Mouse (Mus musculus) brown adipose tissue, adult 24 weeks (tissue): ENCODE results near the gene Tmem150b. TPM values are rescaled to one million over a fixed set of nuclear protein-coding genes. Genes with fewer than 3 reads are reported as not detected.

Source experiments
- H3K27ac ChIP-seq: fragments of 200-500 bp; replicated peaks from 2 replicates; pipeline ENCODE4 v1.5.1; 2012; ENCODE audit warnings: low read depth, mild to moderate bottlenecking, low read length
- H3K4me1 ChIP-seq: fragments of 200-500 bp; 2 replicates; pipeline ENCODE4 v1.6.1; 2012; ENCODE audit warnings: low read length, mixed read lengths; ENCODE audit not compliant: control insufficient read depth, insufficient read depth, insufficient read length
- H3K4me3 ChIP-seq: fragments of 200-500 bp; 2 replicates; pipeline ENCODE4 v1.5.1; 2012; ENCODE audit warnings: low read depth, mild to moderate bottlenecking, low read length, moderate library complexity; ENCODE audit not compliant: insufficient read depth
- polyA plus RNA-seq: library from polyadenylated mRNA; stranded (reverse); fragments of >200 nt; gene quantifications from 2 replicates; pipeline ENCODE4 v1.2.4, GENCODE M21; 2012; ENCODE audit not compliant: missing spikeins, insufficient read depth, insufficient read length

The Tmem150b gene
- not detected in 2 replicates for polyA plus RNA-seq

GRCm38 (mm10) chr7:4725169-4725568 lies at the start of gene Tmem150b:
Gene Tmem150b, minus strand, starts transcription at chr7:4725249.
- Histone ChIP-seq H3K4me1 (no peaks in the 10 kb centered on the region), H3K27ac (peak within 1 kb of the TSS; percentile 55), H3K4me3 (peak within 1 kb of the TSS; percentile 12; the same call in 1 of the 2 replicates)

GRCm38 (mm10) chr7:4771202-4771601 lies 46.2 kb upstream of the Tmem150b start, which contains the start of gene Fam71e2:
Gene Fam71e2, minus strand, starts transcription at chr7:4771302.
- Histone ChIP-seq H3K27ac (no peak within 1 kb of the TSS), H3K4me1 (no peaks in the 10 kb centered on the region), H3K4me3 (no peak within 1 kb of the TSS)

- H3K4me3 ChIP-seq: no peak overlapping the region
- H3K27ac ChIP-seq: no peak overlapping the region
- no peaks in the 10 kb centered on the region for H3K4me1 ChIP-seq
Observed at GRCm38 (mm10) chr7:4764946-4765710, 40.1 kb upstream of the Tmem150b start.

GRCm38 (mm10) chr7:4759670-4760069 lies 34.6 kb upstream of the Tmem150b start:
- H3K4me3 ChIP-seq: no peak overlapping the region
- no peaks in the 10 kb centered on the region for H3K4me1 ChIP-seq
- no peak overlapping the region for H3K27ac ChIP-seq

- H3K4me1 ChIP-seq: peaks cover 6% of the 10 kb centered on the region; the same call in 1 of the 2 replicates
- no peak within 1 kb of the TSS for H3K27ac ChIP-seq
- H3K4me3 ChIP-seq: peak within 1 kb of the TSS; percentile 47
Observed at GRCm38 (mm10) chr7:4752821-4753570, 27.9 kb upstream of the Tmem150b start, which contains the start of gene Cox6b2. Gene Cox6b2, minus strand, starts transcription at chr7:4753094.

- H3K4me1 ChIP-seq: peaks cover 6% of the 10 kb centered on the region; the same call in 1 of the 2 replicates
- H3K27ac ChIP-seq: no peak overlapping the region
- peak overlapping the region; percentile 47 for H3K4me3 ChIP-seq
Observed at GRCm38 (mm10) chr7:4751971-4752820, 27.1 kb upstream of the Tmem150b start.

GRCm38 (mm10) chr7:4749169-4749568 lies 24.1 kb upstream of the Tmem150b start:
- Histone ChIP-seq H3K4me3 (no peak overlapping the region), H3K4me1 (peaks cover 6% of the 10 kb centered on the region; the same call in 1 of the 2 replicates), H3K27ac (no peak overlapping the region)

GRCm38 (mm10) chr7:4748321-4748720 lies 23.3 kb upstream of the Tmem150b start:
- H3K4me3 ChIP-seq: no peak overlapping the region

GRCm38 (mm10) chr7:4747156-4747899 lies 22.3 kb upstream of the Tmem150b start:
- no peak overlapping the region for H3K4me3 ChIP-seq
- H3K27ac ChIP-seq: no peak overlapping the region
- H3K4me1 ChIP-seq: peaks cover 6% of the 10 kb centered on the region; the same call in 1 of the 2 replicates

More at GRCm38 (mm10) chr7:4748321-4748720, 23.3 kb upstream of the Tmem150b start:
- H3K27ac ChIP-seq: no peak overlapping the region
- H3K4me1 ChIP-seq: peaks cover 6% of the 10 kb centered on the region; the same call in 1 of the 2 replicates

GRCm38 (mm10) chr7:4746326-4746980 lies 21.4 kb upstream of the Tmem150b start:
- Histone ChIP-seq H3K4me3 (no peak overlapping the region), H3K4me1 (no peaks in the 10 kb centered on the region; the same call in 1 of the 2 replicates), H3K27ac (no peak overlapping the region)

- no peaks in the 10 kb centered on the region; the same call in 1 of the 2 replicates for H3K4me1 ChIP-seq
- H3K27ac ChIP-seq: no peak overlapping the region
- H3K4me3 ChIP-seq: no peak overlapping the region
Observed at GRCm38 (mm10) chr7:4744886-4745285, 19.8 kb upstream of the Tmem150b start.

GRCm38 (mm10) chr7:4743354-4743753 lies 18.3 kb upstream of the Tmem150b start:
- peaks cover 2% of the 10 kb centered on the region; the same call in 1 of the 2 replicates for H3K4me1 ChIP-seq
- no peak overlapping the region for H3K4me3 ChIP-seq
- H3K27ac ChIP-seq: no peak overlapping the region

- Histone ChIP-seq H3K4me1 (peaks cover 2% of the 10 kb centered on the region; the same call in 1 of the 2 replicates), H3K27ac (no peak overlapping the region)
Observed at GRCm38 (mm10) chr7:4742482-4742819, 17.4 kb upstream of the Tmem150b start.

More at GRCm38 (mm10) chr7:4742482-4742819, 17.4 kb upstream of the Tmem150b start:
- no peak overlapping the region for H3K4me3 ChIP-seq
